Mouse (Mus musculus) limb, embryonic 15.5 days (tissue): ENCODE results near the gene Rpp14. TPM values are rescaled to one million over a fixed set of nuclear protein-coding genes. Genes with fewer than 3 reads are reported as not detected.
A peak's percentile ranks its signal among the peaks of the same experiment; 100 is the strongest.

Source experiments
- ATAC-seq: fragments of 200-750 bp; cut with Nextera tagmentation; 2 replicates; pipeline ENCODE4 v1.8.0; 2017; ENCODE audit warnings: low read depth, moderate TSS enrichment; ENCODE audit not compliant: insufficient number of reproducible peaks, low FRiP score, low TSS enrichment
- H3K27ac ChIP-seq: fragments of 300-500 bp; sonication (generic); 2 replicates; pipeline ENCODE4 v1.5.1; 2015; ENCODE audit warnings: moderate library complexity, mild to moderate bottlenecking, inconsistent platforms
- H3K27me3 ChIP-seq: fragments of 300-500 bp; sonication (generic); 2 replicates; pipeline ENCODE4 v1.6.1; 2015; ENCODE audit warnings: inconsistent platforms
- H3K36me3 ChIP-seq: fragments of 300-500 bp; sonication (generic); 2 replicates; pipeline ENCODE4 v1.6.1; 2015; ENCODE audit warnings: inconsistent platforms
- H3K4me1 ChIP-seq: fragments of 300-500 bp; sonication (generic); 2 replicates; pipeline ENCODE4 v1.6.1; 2015; ENCODE audit warnings: inconsistent platforms
- H3K4me2 ChIP-seq: fragments of 300-500 bp; sonication (generic); 2 replicates; pipeline ENCODE4 v1.6.1; 2015; ENCODE audit warnings: mild to moderate bottlenecking, inconsistent platforms
- H3K4me3 ChIP-seq: fragments of 300-500 bp; sonication (generic); 2 replicates; pipeline ENCODE4 v1.5.1; 2015; ENCODE audit warnings: mild to moderate bottlenecking, inconsistent platforms
- H3K9ac ChIP-seq: fragments of 300-500 bp; sonication (generic); 2 replicates; pipeline ENCODE4 v1.6.1; 2015; ENCODE audit warnings: inconsistent platforms
- H3K9me3 ChIP-seq: fragments of 300-500 bp; sonication (generic); 2 replicates; pipeline ENCODE4 v1.6.1; 2016; ENCODE audit warnings: inconsistent platforms
- WGBS: fragments of 180-500 bp; shearing (Covaris S2); methylation state at CpG from one replicate; pipeline ENCODE4 v1.1.7; 2015; 5-methylcytosine and 5-hydroxymethylcytosine counted together
- polyA plus RNA-seq: library from polyadenylated mRNA; unstranded; fragments of >200 nt; fragmentation: Nextera tagmentation; extraction: Ambion mirVana; gene quantifications from 2 replicates; pipeline ENCODE4 v1.2.1, GENCODE M21; 2015

Gene Rpp14
- polyA plus RNA-seq, 1 experiment from 2014 or later, result 54.4 TPM

GRCm38 (mm10) chr14:8062537-8063301 lies 17.4 kb upstream of the Rpp14 start:
- Histone ChIP-seq H3K27ac (peak overlapping the region; percentile 68), H3K4me1 (peaks cover 14% of the 10 kb centered on the region), H3K9ac (0 out of 2 replicates have a peak overlapping the region, but pooled peaks have one; percentile 26), H3K9me3 (no peaks in the 10 kb centered on the region), H3K36me3 (no peaks in the 10 kb centered on the region), H3K27me3 (no peaks in the 10 kb centered on the region), H3K4me3 (no peak overlapping the region), H3K4me2 (no peak overlapping the region)
- peak; percentile 55; the same call in 1 of the 2 replicates for ATAC-seq
- WGBS, result 46% methylated on average over 3 of the region's 3 CpGs

GRCm38 (mm10) chr14:8063835-8064785 lies 16.1 kb upstream of the Rpp14 start:
- Histone ChIP-seq H3K36me3 (no peaks in the 10 kb centered on the region), H3K27ac (peak overlapping the region; percentile 68; the same call in 1 of the 2 replicates), H3K4me1 (peaks cover 14% of the 10 kb centered on the region), H3K9ac (no peak overlapping the region), H3K9me3 (no peaks in the 10 kb centered on the region), H3K4me2 (no peak overlapping the region), H3K4me3 (no peak overlapping the region), H3K27me3 (no peaks in the 10 kb centered on the region)
- ATAC-seq, result no peak
- 78% methylated on average over 8 of the region's 8 CpGs for WGBS

GRCm38 (mm10) chr14:8080718-8081117 lies 551 bp downstream of the Rpp14 start:
- 2% methylated on average over 11 of the region's 11 CpGs for WGBS
- Histone ChIP-seq H3K9me3 (no peaks in the 10 kb centered on the region), H3K9ac (peak overlapping the region; percentile 65), H3K27me3 (no peaks in the 10 kb centered on the region), H3K36me3 (peaks cover 21% of the 10 kb centered on the region), H3K4me3 (peak overlapping the region; percentile 73), H3K27ac (peak overlapping the region; percentile 98), H3K4me1 (peaks cover 12% of the 10 kb centered on the region), H3K4me2 (peak overlapping the region; percentile 84)
- no peak for ATAC-seq

- no peak overlapping the region for H3K4me2 ChIP-seq
- H3K36me3 ChIP-seq, result peaks cover 41% of the 10 kb centered on the region
- no peak overlapping the region for H3K9ac ChIP-seq
- H3K27me3 ChIP-seq, result no peaks in the 10 kb centered on the region
- no peak overlapping the region for H3K4me3 ChIP-seq
- 91% methylated on average over 1 of the region's 1 CpGs for WGBS
- H3K9me3 ChIP-seq, result no peaks in the 10 kb centered on the region
- no peak for ATAC-seq
- peaks cover 12% of the 10 kb centered on the region for H3K4me1 ChIP-seq
- H3K27ac ChIP-seq, result no peak overlapping the region
These were observed 2.8 kb downstream of the Rpp14 start for GRCm38 (mm10) chr14:8082949-8083348.

- H3K9me3 ChIP-seq, result no peaks in the 10 kb centered on the region
- no peak for ATAC-seq
- no peak overlapping the region for H3K4me2 ChIP-seq
- no peaks in the 10 kb centered on the region for H3K4me1 ChIP-seq
- H3K27me3 ChIP-seq, result no peaks in the 10 kb centered on the region
- H3K9ac ChIP-seq, result no peak overlapping the region
- no peak overlapping the region for H3K4me3 ChIP-seq
- H3K27ac ChIP-seq, result no peak overlapping the region
- peaks cover 65% of the 10 kb centered on the region for H3K36me3 ChIP-seq
- WGBS, result 92% methylated on average over 2 of the region's 2 CpGs
These were observed 8.8 kb downstream of the Rpp14 start for GRCm38 (mm10) chr14:8089016-8089415.

- H3K9ac ChIP-seq, result no peak overlapping the region
- ATAC-seq, result no peak
- peaks cover 34% of the 10 kb centered on the region for H3K36me3 ChIP-seq
- H3K27ac ChIP-seq, result no peak overlapping the region
- H3K4me1 ChIP-seq, result no peaks in the 10 kb centered on the region
- no peak overlapping the region for H3K4me2 ChIP-seq
- WGBS, result 92% methylated on average over 2 of the region's 2 CpGs
- no peak overlapping the region for H3K4me3 ChIP-seq
- H3K9me3 ChIP-seq, result no peaks in the 10 kb centered on the region
- H3K27me3 ChIP-seq, result no peaks in the 10 kb centered on the region
These were observed 12.4 kb downstream of the Rpp14 start for GRCm38 (mm10) chr14:8092573-8092972.

GRCm38 (mm10) chr14:8093427-8093826 lies 13.3 kb downstream of the Rpp14 start:
- no peak overlapping the region for H3K4me2 ChIP-seq
- no peak overlapping the region for H3K27ac ChIP-seq
- no peak overlapping the region for H3K4me3 ChIP-seq
- WGBS, result 63% methylated on average over 5 of the region's 5 CpGs
- no peaks in the 10 kb centered on the region for H3K27me3 ChIP-seq
- peaks cover 4% of the 10 kb centered on the region; the same call in 1 of the 2 replicates for H3K4me1 ChIP-seq
- ATAC-seq, result no peak
- H3K36me3 ChIP-seq, result peaks cover 28% of the 10 kb centered on the region
- no peak overlapping the region for H3K9ac ChIP-seq
- H3K9me3 ChIP-seq, result no peaks in the 10 kb centered on the region

GRCm38 (mm10) chr14:8094931-8095561 lies 14.9 kb downstream of the Rpp14 start:
- no peak overlapping the region for H3K4me2 ChIP-seq
- no peaks in the 10 kb centered on the region for H3K9me3 ChIP-seq
- no peak overlapping the region for H3K9ac ChIP-seq
- H3K36me3 ChIP-seq, result peaks cover 12% of the 10 kb centered on the region; the same call in 1 of the 2 replicates
- H3K4me1 ChIP-seq, result peaks cover 13% of the 10 kb centered on the region
- no peak overlapping the region for H3K27ac ChIP-seq
- no peaks in the 10 kb centered on the region for H3K27me3 ChIP-seq
- no peak for ATAC-seq
- 38% methylated on average over 3 of the region's 3 CpGs for WGBS
- no peak overlapping the region for H3K4me3 ChIP-seq

- no peak for ATAC-seq
- Histone ChIP-seq H3K27me3 (no peaks in the 10 kb centered on the region), H3K9ac (no peak overlapping the region), H3K36me3 (peaks cover 7% of the 10 kb centered on the region; the same call in 1 of the 2 replicates), H3K27ac (no peak overlapping the region), H3K4me2 (no peak overlapping the region), H3K4me1 (peaks cover 13% of the 10 kb centered on the region), H3K9me3 (no peaks in the 10 kb centered on the region), H3K4me3 (no peak overlapping the region)
- WGBS, result 70% methylated on average over 7 of the region's 7 CpGs
These were observed 15.4 kb downstream of the Rpp14 start for GRCm38 (mm10) chr14:8095562-8095950.

- ATAC-seq, result peak; percentile 86
- peak within 1 kb of the TSS; percentile 71 for H3K9ac ChIP-seq
- WGBS, result 1% methylated on average over 87 of the region's 89 CpGs
- peak within 1 kb of the TSS; percentile 77 for H3K4me2 ChIP-seq
- H3K36me3 ChIP-seq, result no peaks in the 10 kb centered on the region
- H3K4me3 ChIP-seq, result peak within 1 kb of the TSS; percentile 95
- peaks cover 15% of the 10 kb centered on the region for H3K4me1 ChIP-seq
- no peaks in the 10 kb centered on the region for H3K27me3 ChIP-seq
- no peaks in the 10 kb centered on the region for H3K9me3 ChIP-seq
- peak within 1 kb of the TSS; percentile 63; the same call in 1 of the 2 replicates for H3K27ac ChIP-seq
These were observed 18.0 kb downstream of the Rpp14 start, which contains the start of gene Pxk for GRCm38 (mm10) chr14:8097978-8098686. TSS of gene Pxk (plus strand) at chr14:8098211.

- 4% methylated on average over 5 of the region's 5 CpGs for WGBS
- Histone ChIP-seq H3K4me1 (peaks cover 15% of the 10 kb centered on the region), H3K4me3 (peak overlapping the region; percentile 95), H3K9ac (peak overlapping the region; percentile 71), H3K27me3 (no peaks in the 10 kb centered on the region), H3K27ac (0 out of 2 replicates have a peak overlapping the region, but pooled peaks have one; percentile 63), H3K36me3 (no peaks in the 10 kb centered on the region), H3K9me3 (no peaks in the 10 kb centered on the region), H3K4me2 (peak overlapping the region; percentile 77)
- ATAC-seq, result no peak
These were observed 18.5 kb downstream of the Rpp14 start for GRCm38 (mm10) chr14:8098687-8098995.
